Mouse (Mus musculus) liver, adult 2 months (tissue): ENCODE results near the gene Cd36. TPM values are rescaled to one million over a fixed set of nuclear protein-coding genes. Genes with fewer than 3 reads are reported as not detected.
"Not testable (repeated sequence)": the region's sequence is repeated elsewhere in the genome, so short reads cannot be mapped to it uniquely, and the experiment has no call there.

Source experiments
- DNase-seq: peaks from one replicate; pipeline ENCODE4 v3.0.0-alpha.2; 2011; ENCODE audit warnings: low read depth, low spot score; ENCODE audit errors: extremely low read depth
- H3K27ac ChIP-seq: fragments of 200-500 bp; replicated peaks from 2 replicates; pipeline ENCODE4 v1.5.1; 2012; ENCODE audit warnings: low read depth, mild to moderate bottlenecking, control low read depth, inconsistent platforms, low read length; ENCODE audit not compliant: insufficient read depth
- H3K27me3 ChIP-seq: fragments of 200-500 bp; 2 replicates; pipeline ENCODE4 v1.6.1; 2012; ENCODE audit warnings: mild to moderate bottlenecking, moderate library complexity, low read length, inconsistent platforms; ENCODE audit not compliant: control insufficient read depth, insufficient read depth
- H3K36me3 ChIP-seq: fragments of 200-500 bp; 2 replicates; pipeline ENCODE4 v1.6.1; 2012; ENCODE audit warnings: low read length, inconsistent platforms; ENCODE audit not compliant: control insufficient read depth, insufficient read depth
- H3K4me1 ChIP-seq: fragments of 200-500 bp; 2 replicates; pipeline ENCODE4 v1.6.1; 2011; ENCODE audit warnings: low read length; ENCODE audit not compliant: control insufficient read depth, insufficient read depth
- H3K4me3 ChIP-seq: fragments of 200-500 bp; 2 replicates; pipeline ENCODE4 v1.5.1; 2011; ENCODE audit warnings: low read depth, mild to moderate bottlenecking, control low read depth, low read length, moderate library complexity; ENCODE audit not compliant: insufficient read depth
- H3K79me2 ChIP-seq: fragments of 200-500 bp; 2 replicates; pipeline ENCODE4 v1.6.1; 2012; ENCODE audit warnings: inconsistent platforms, mild to moderate bottlenecking, low read length, moderate library complexity; ENCODE audit not compliant: control insufficient read depth, insufficient read depth
- H3K9ac ChIP-seq: fragments of 200-500 bp; 2 replicates; pipeline ENCODE4 v1.6.1; 2012; ENCODE audit warnings: low read depth, mild to moderate bottlenecking, control low read depth, inconsistent platforms, low read length
- CTCF ChIP-seq: fragments of 200-500 bp; IDR thresholded peaks from 2 replicates; pipeline ENCODE4 v1.5.1; 2011; ENCODE audit warnings: low read depth, low read length, control low read depth
- POLR2A ChIP-seq: fragments of 200-500 bp; IDR thresholded peaks from 2 replicates; pipeline ENCODE4 v1.6.1; 2011; ENCODE audit warnings: low read length, control low read depth; ENCODE audit not compliant: insufficient read depth; ENCODE audit errors: extremely low read depth
- WGBS: fragments of 180-500 bp; shearing (Covaris S2); methylation state at CpG from one replicate; pipeline ENCODE4 v1.1.7; 2018; 5-methylcytosine and 5-hydroxymethylcytosine counted together
- polyA plus RNA-seq: library from polyadenylated mRNA; depleted of rRNA; stranded (reverse); fragments of >200 nt; gene quantifications from 2 replicates; pipeline ENCODE4 v1.2.3, GENCODE M21; 2012; rRNA removed
- total RNA-seq: library from RNA; depleted of rRNA; stranded (reverse); fragments of >200 nt; gene quantifications from 2 replicates; pipeline ENCODE4 v1.2.3, GENCODE M21; 2014; rRNA removed

The Cd36 gene
- total RNA-seq (62.4 and 73.3 TPM in 2 replicates), polyA plus RNA-seq (3.6 and 19.7 TPM in 2 replicates)

GRCm38 (mm10) chr5:17888598-17888997, at the start of gene Cd36:
Gene Cd36 (minus strand): TSS chr5:17888801.
- WGBS = 62% methylated on average over 5 of the region's 5 CpGs
- peaks cover under 1% of the 10 kb centered on the region; the same call in 1 of the 2 replicates for H3K4me1 ChIP-seq
- TF ChIP-seq CTCF (no peak), POLR2A (no peak)
- no peak within 1 kb of the TSS for H3K27ac ChIP-seq
- H3K9ac ChIP-seq = no peak within 1 kb of the TSS
- H3K27me3 ChIP-seq = no peaks in the 10 kb centered on the region
- H3K79me2 ChIP-seq = no peaks in the 10 kb centered on the region
- DNase-seq = no peak
- no peaks in the 10 kb centered on the region for H3K36me3 ChIP-seq
- H3K4me3 ChIP-seq = no peak within 1 kb of the TSS

DNA sequence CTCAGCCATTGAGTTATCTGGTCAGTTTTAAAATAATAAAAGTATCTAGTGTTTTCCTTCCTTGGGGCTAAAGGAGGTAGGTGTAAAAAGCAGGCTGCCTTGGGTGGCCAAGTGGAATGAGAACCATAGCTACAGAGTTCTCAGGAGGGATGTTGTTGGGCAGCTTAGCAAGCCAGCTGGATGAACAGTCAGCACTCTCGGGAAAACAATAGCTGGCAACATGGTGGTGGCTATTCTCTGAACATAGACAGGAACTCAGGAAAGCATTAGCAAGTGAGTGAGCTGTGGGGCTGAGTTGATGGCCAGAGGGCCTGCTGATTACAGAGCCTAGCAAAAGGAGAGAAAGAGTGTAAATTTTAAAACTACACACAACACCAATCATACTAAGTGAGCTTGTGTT, 45.9 kb upstream of the Cd36 start:
- no peak overlapping the region for H3K27ac ChIP-seq
- H3K79me2 ChIP-seq = no peaks in the 10 kb centered on the region
- no peak for DNase-seq
- no peaks in the 10 kb centered on the region for H3K36me3 ChIP-seq
- 66% methylated on average over 1 of the region's 1 CpGs for WGBS
- no peaks in the 10 kb centered on the region for H3K4me1 ChIP-seq
- H3K27me3 ChIP-seq = no peaks in the 10 kb centered on the region
- no peak overlapping the region for H3K4me3 ChIP-seq
- no peak overlapping the region for H3K9ac ChIP-seq
- TF ChIP-seq CTCF (no peak), POLR2A (no peak)

GRCm38 (mm10) chr5:17931588-17931987, 43.0 kb upstream of the Cd36 start:
- not testable (repeated sequence) for H3K79me2 ChIP-seq, H3K36me3 ChIP-seq, H3K4me3 ChIP-seq, H3K9ac ChIP-seq, DNase-seq, H3K27me3 ChIP-seq, H3K27ac ChIP-seq
- 97% methylated on average over 2 of the region's 2 CpGs for WGBS
- peaks cover 12% of the 10 kb centered on the region for H3K4me1 ChIP-seq

DNA sequence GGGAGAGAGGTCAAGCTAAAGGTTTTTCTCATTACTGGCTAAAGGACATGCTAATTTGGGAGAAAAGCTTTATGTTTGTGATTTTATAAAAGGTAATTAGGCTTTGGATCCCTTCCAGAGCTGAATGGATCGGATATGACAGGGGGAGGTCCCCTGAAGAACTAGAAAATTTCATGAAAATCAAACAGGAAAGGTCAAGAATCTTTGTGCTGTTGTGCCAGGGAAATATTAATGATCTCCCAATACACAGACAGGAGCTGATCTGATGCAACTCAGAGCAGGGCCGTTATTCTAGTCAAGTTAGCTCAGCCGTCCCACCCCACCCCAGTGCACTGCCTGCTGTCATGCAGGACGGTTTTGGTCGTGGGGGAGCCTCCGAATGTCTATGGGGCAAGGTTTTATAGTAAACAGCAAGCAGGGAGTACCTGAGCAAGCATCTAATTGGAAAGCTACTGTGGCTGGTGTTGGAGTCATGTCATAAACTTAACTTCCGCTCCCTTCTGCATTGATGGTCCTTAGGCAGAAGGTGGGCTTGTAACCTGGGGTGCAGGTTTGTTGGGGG, 40.5 kb upstream of the Cd36 start:
- H3K27ac ChIP-seq = peak overlapping the region; percentile 20; the same call in 1 of the 2 replicates
- H3K9ac ChIP-seq = no peak overlapping the region
- peak; percentile 72 for DNase-seq
- 31% methylated on average over 7 of the region's 7 CpGs for WGBS
- no peaks in the 10 kb centered on the region for H3K36me3 ChIP-seq
- H3K4me1 ChIP-seq = peaks cover 19% of the 10 kb centered on the region
- TF ChIP-seq POLR2A (no peak), CTCF (no peak)
- H3K79me2 ChIP-seq = no peaks in the 10 kb centered on the region
- H3K27me3 ChIP-seq = no peaks in the 10 kb centered on the region
- H3K4me3 ChIP-seq = no peak overlapping the region

GRCm38 (mm10) chr5:17928471-17928870, 39.9 kb upstream of the Cd36 start:
- peaks cover 23% of the 10 kb centered on the region for H3K4me1 ChIP-seq
- no peaks in the 10 kb centered on the region for H3K36me3 ChIP-seq
- H3K79me2 ChIP-seq = no peaks in the 10 kb centered on the region
- peak overlapping the region; percentile 66 for H3K27ac ChIP-seq
- no peak for TF ChIP-seq CTCF
- DNase-seq = peak; percentile 96
- WGBS = 24% methylated on average over 4 of the region's 4 CpGs
- no peak overlapping the region for H3K9ac ChIP-seq
- no peak overlapping the region for H3K4me3 ChIP-seq
- H3K27me3 ChIP-seq = no peaks in the 10 kb centered on the region

DNA sequence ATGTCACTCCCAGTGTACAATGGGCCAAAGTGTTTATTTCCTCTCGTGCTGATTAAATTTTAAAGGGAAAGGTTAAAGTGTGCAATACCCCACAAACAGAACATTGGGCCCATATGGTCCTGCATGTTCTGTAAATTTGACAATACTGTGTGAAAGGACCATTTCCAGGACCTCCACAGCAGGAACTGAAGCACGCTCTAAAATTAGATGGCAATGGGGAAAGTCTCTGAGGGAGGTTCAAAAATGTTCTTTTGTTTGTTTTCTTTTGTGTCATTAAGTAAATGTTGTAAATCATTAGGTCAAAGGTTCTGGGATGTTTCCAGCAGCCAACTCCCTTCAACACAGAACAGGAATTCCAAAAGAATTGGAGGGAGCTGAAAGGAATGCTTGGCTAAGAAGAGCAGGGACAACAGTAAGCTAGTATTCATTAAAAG, 35.5 kb upstream of the Cd36 start:
- Histone ChIP-seq H3K9ac (no peak overlapping the region), H3K4me1 (peaks cover 21% of the 10 kb centered on the region), H3K27ac (peak overlapping the region; percentile 73; the same call in 1 of the 2 replicates), H3K36me3 (no peaks in the 10 kb centered on the region), H3K79me2 (no peaks in the 10 kb centered on the region), H3K4me3 (no peak overlapping the region), H3K27me3 (no peaks in the 10 kb centered on the region)
- TF ChIP-seq CTCF (no peak), POLR2A (no peak)
- peak; percentile 97 for DNase-seq
- WGBS = 8% methylated on average over 2 of the region's 2 CpGs
